Comparison of ENCODE assay signal across 9 mouse cellular contexts in the genomic region with DNA sequence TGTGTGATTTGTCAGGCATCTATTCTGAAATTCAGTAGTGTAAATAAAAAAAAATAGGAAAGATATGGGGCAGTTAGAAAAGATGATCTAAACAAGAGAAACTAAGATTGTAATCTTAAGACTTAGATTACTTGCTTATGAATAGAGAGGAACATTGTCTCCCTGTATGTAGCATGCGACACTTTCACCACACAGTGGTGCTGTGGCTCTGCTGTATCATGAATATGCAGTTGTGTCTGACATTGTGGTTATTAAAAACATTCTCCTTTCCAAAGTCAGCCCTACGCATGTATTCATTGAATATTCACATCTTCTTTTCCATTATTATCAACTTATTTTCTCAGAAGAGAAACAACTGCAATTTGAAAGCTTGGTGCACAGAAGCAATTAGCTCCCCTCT. TPM values are rescaled to one million over a fixed set of nuclear protein-coding genes. Genes with fewer than 3 reads are reported as not detected.
DNase-seq lines count a peak whose midpoint lies in the region; ATAC-seq and TF ChIP-seq lines count a peak whose summit lies in the region.
"Had no signal": no experiment of that assay in that cellular context is flagged by ENCODE, and none has a peak within 500 bp of the region (broad histone marks: within the 10 kb centered on the region; RNA-seq: fewer than 3 reads in every experiment).

No protein-coding gene starts in this region.

- H3K4me2 ChIP-seq in intestine, postnatal 0 days (replicated peaks; ENCODE audit: low read depth), result no peak overlapping the region
- no peak overlapping the region for H3K4me2 ChIP-seq in intestine, embryonic 15.5 days (replicated peaks)
- no peak overlapping the region for H3K4me2 ChIP-seq in hindbrain, embryonic 14.5 days (replicated peaks)
- H3K4me2 ChIP-seq: limb, embryonic 15.5 days had no signal

- H3K9me3 ChIP-seq in intestine, postnatal 0 days (ENCODE audit: control insufficient read depth), result no peaks in the 10 kb centered on the region
- no peaks in the 10 kb centered on the region for H3K9me3 ChIP-seq in intestine, embryonic 15.5 days
- no peaks in the 10 kb centered on the region for H3K9me3 ChIP-seq in hindbrain, embryonic 14.5 days (ENCODE audit: control insufficient read depth, low read length)
- H3K9me3 ChIP-seq: limb, embryonic 15.5 days had no signal

- no peaks in the 10 kb centered on the region for H3K36me3 ChIP-seq in intestine, postnatal 0 days (ENCODE audit: control insufficient read depth, insufficient read depth)
- no peaks in the 10 kb centered on the region for H3K36me3 ChIP-seq in intestine, embryonic 15.5 days
- no peaks in the 10 kb centered on the region for H3K36me3 ChIP-seq in hindbrain, embryonic 14.5 days (replicated peaks; ENCODE audit: control insufficient read depth, insufficient read depth)
- H3K36me3 ChIP-seq: limb, embryonic 15.5 days had no signal

- no peak overlapping the region for H3K4me3 ChIP-seq in intestine, postnatal 0 days (ENCODE audit: low read depth, low read length)
- H3K4me3 ChIP-seq in intestine, embryonic 15.5 days (replicated peaks), result no peak overlapping the region
- no peak overlapping the region for H3K4me3 ChIP-seq in hindbrain, embryonic 14.5 days (replicated peaks; ENCODE audit: low read length)
- H3K4me3 ChIP-seq: limb, embryonic 15.5 days had no signal

- peak; percentile 67 for TF ChIP-seq CTCF in intestine, postnatal 0 days (IDR thresholded peaks at IDR 0.05; ENCODE audit: low read depth)

- H3K4me1 ChIP-seq in intestine, postnatal 0 days (replicated peaks; ENCODE audit: control insufficient read depth, insufficient read depth, low read length), result no peaks in the 10 kb centered on the region
- no peaks in the 10 kb centered on the region for H3K4me1 ChIP-seq in intestine, embryonic 15.5 days (replicated peaks)
- no peaks in the 10 kb centered on the region for H3K4me1 ChIP-seq in hindbrain, embryonic 14.5 days (replicated peaks; ENCODE audit: control insufficient read depth, insufficient read depth, low read length)
- H3K4me1 ChIP-seq: limb, embryonic 15.5 days had no signal

- ATAC-seq in intestine, postnatal 0 days, result no peak
- no peak for ATAC-seq in intestine, embryonic 15.5 days
- ATAC-seq in hindbrain, embryonic 14.5 days (ENCODE audit: low FRiP score), result peak; percentile 69; the same call in 1 of the 2 replicates
- no peak for ATAC-seq in granulocyte monocyte progenitor cell, adult 5-6 weeks (replicated peaks; ENCODE audit: poor library complexity, severe bottlenecking)

- peak; percentile 64 for DNase-seq in brain, embryonic 18.5 days (ENCODE audit: low read depth, low spot score)
- peak; percentile 84 for DNase-seq in hindbrain, embryonic 14.5 days (ENCODE audit: low spot score)
- DNase-seq in left cerebral cortex, postnatal 14 days (ENCODE audit: low spot score in 2 of 2), result peak; percentile 58 to 66
- peak; percentile 55 to 69 for DNase-seq in right cerebral cortex, adult 2 months (ENCODE audit: low spot score in 2 of 2)
- no peak for DNase-seq in spleen, adult 18-20 months

- H3K9ac ChIP-seq in intestine, postnatal 0 days (ENCODE audit: low read depth, low read length), result no peak overlapping the region
- H3K9ac ChIP-seq in intestine, embryonic 15.5 days, result no peak overlapping the region
- H3K9ac ChIP-seq in hindbrain, embryonic 14.5 days, result no peak overlapping the region
- H3K9ac ChIP-seq: limb, embryonic 15.5 days had no signal

- no peak overlapping the region for H3K27ac ChIP-seq in intestine, postnatal 0 days (ENCODE audit: low read depth, low read length)
- no peak overlapping the region for H3K27ac ChIP-seq in intestine, embryonic 15.5 days
- no peak overlapping the region for H3K27ac ChIP-seq in hindbrain, embryonic 14.5 days
- H3K27ac ChIP-seq: limb, embryonic 15.5 days had no signal

- H3K27me3 ChIP-seq in intestine, postnatal 0 days (replicated peaks; ENCODE audit: control insufficient read depth, insufficient read depth, low read length), result no peaks in the 10 kb centered on the region
- no peaks in the 10 kb centered on the region for H3K27me3 ChIP-seq in intestine, embryonic 15.5 days (replicated peaks)
- H3K27me3 ChIP-seq in hindbrain, embryonic 14.5 days (ENCODE audit: control insufficient read depth, insufficient read depth, low read length), result no peaks in the 10 kb centered on the region
- H3K27me3 ChIP-seq: limb, embryonic 15.5 days had no signal

- WGBS in intestine, postnatal 0 days, result 71% methylated on average over 2 of the region's 2 CpGs
- 57% methylated on average over 2 of the region's 2 CpGs for WGBS in intestine, embryonic 15.5 days
- WGBS in hindbrain, embryonic 14.5 days, result 41% methylated on average over 2 of the region's 2 CpGs

- intact Hi-C loops in left cerebral cortex, postnatal 14 days (cut with DNase I), result loop anchor here (2.0 kb wide), 1 partner anchor 543 kb away; no protein-coding TSS in a partner anchor

RNA-seq across cellular contexts. Expression of gene Caps2, which starts 40.0 kb away (rescaled TPM):
- polyA plus RNA-seq in intestine, postnatal 0 days (2015; fragmentation: Nextera tagmentation; extraction: Ambion mirVana), result 0.17 TPM in 1 of 2 replicates, not detected in the other
- polyA plus RNA-seq in intestine, embryonic 15.5 days (2015; fragmentation: Nextera tagmentation; extraction: Ambion mirVana), result 0.13 and 0.18 TPM in 2 replicates
- polyA plus RNA-seq in hindbrain, embryonic 14.5 days (2014; fragmentation: Nextera tagmentation; extraction: Ambion mirVana), result 0.53 and 0.96 TPM in 2 replicates
- total RNA-seq in left cerebral cortex, postnatal 14 days (2021), result under 1 TPM; 0.20 to 0.34 TPM
- not detected in 2 replicates for total RNA-seq in granulocyte monocyte progenitor cell, adult 5-6 weeks (2014; fragmentation: Nextera tagmentation)
- not detected in 2 replicates for total RNA-seq in granulocyte monocyte progenitor cell, adult 5-6 weeks (2017)

RNA-seq across cellular contexts. Expression of gene Glipr1l3, which starts 43.3 kb away (rescaled TPM):
- polyA plus RNA-seq in intestine, postnatal 0 days (2015; fragmentation: Nextera tagmentation; extraction: Ambion mirVana), result not detected in 2 replicates
- not detected in 2 replicates for polyA plus RNA-seq in intestine, embryonic 15.5 days (2015; fragmentation: Nextera tagmentation; extraction: Ambion mirVana)
- 0.29 and 0.48 TPM in 2 replicates for polyA plus RNA-seq in hindbrain, embryonic 14.5 days (2014; fragmentation: Nextera tagmentation; extraction: Ambion mirVana)
- total RNA-seq in left cerebral cortex, postnatal 14 days (2021), result not detected
- not detected in 2 replicates for total RNA-seq in granulocyte monocyte progenitor cell, adult 5-6 weeks (2014; fragmentation: Nextera tagmentation)
- not detected in 2 replicates for total RNA-seq in granulocyte monocyte progenitor cell, adult 5-6 weeks (2017)
- polyA plus RNA-seq: limb, embryonic 15.5 days had no signal

Comparison
In these comparisons a context has a peak if more than half of its experiments do, and no peak if none do; other contexts are left out.
1. DNase-seq: peak in brain, embryonic 18.5 days (single experiment), hindbrain, embryonic 14.5 days (single experiment), left cerebral cortex, postnatal 14 days (2 of 2) and right cerebral cortex, adult 2 months (2 of 2); none in spleen, adult 18-20 months (0 of 2).